Mouse (Mus musculus) neural tube, embryonic 15.5 days (tissue): ENCODE data around the gene Gm20708. TPM values are rescaled to one million over a fixed set of nuclear protein-coding genes. Genes with fewer than 3 reads are reported as not detected.
"Not testable (repeated sequence)": the region's sequence is repeated elsewhere in the genome, so short reads cannot be mapped to it uniquely, and the experiment has no call there.

ENCODE experiments used
- ATAC-seq: fragments of 200-750 bp; cut with Nextera tagmentation; 2 replicates; pipeline ENCODE4 v1.8.0; 2017; ENCODE audit warnings: mild to moderate bottlenecking, moderate TSS enrichment, moderate library complexity; ENCODE audit not compliant: low FRiP score
- H3K27ac ChIP-seq: fragments of 300-500 bp; sonication (generic); replicated peaks from 2 replicates; pipeline ENCODE4 v1.5.1; 2015; ENCODE audit warnings: mild to moderate bottlenecking, inconsistent platforms
- H3K27me3 ChIP-seq: fragments of 300-500 bp; sonication (generic); replicated peaks from 2 replicates; pipeline ENCODE4 v1.6.1; 2015; ENCODE audit warnings: inconsistent platforms
- H3K36me3 ChIP-seq: fragments of 300-500 bp; sonication (generic); 2 replicates; pipeline ENCODE4 v1.6.1; 2015; ENCODE audit warnings: inconsistent platforms
- H3K4me1 ChIP-seq: fragments of 300-500 bp; sonication (generic); 2 replicates; pipeline ENCODE4 v1.6.1; 2015; ENCODE audit warnings: inconsistent platforms
- H3K4me2 ChIP-seq: fragments of 300-500 bp; sonication (generic); 2 replicates; pipeline ENCODE4 v1.6.1; 2015; ENCODE audit warnings: inconsistent platforms, mild to moderate bottlenecking, moderate library complexity
- H3K4me3 ChIP-seq: fragments of 300-500 bp; sonication (generic); replicated peaks from 2 replicates; pipeline ENCODE4 v1.5.1; 2015; ENCODE audit warnings: mild to moderate bottlenecking, inconsistent platforms
- H3K9ac ChIP-seq: fragments of 300-500 bp; sonication (generic); replicated peaks from 2 replicates; pipeline ENCODE4 v1.6.1; 2015; ENCODE audit warnings: mild to moderate bottlenecking, inconsistent platforms
- H3K9me3 ChIP-seq: fragments of 300-500 bp; sonication (generic); replicated peaks from 2 replicates; pipeline ENCODE4 v1.6.1; 2016; ENCODE audit warnings: inconsistent platforms
- WGBS: fragments of 180-500 bp; shearing (Covaris S2); methylation state at CpG from one replicate; pipeline ENCODE4 v1.1.7; 2015; ENCODE audit warnings: mixed read lengths; 5-methylcytosine and 5-hydroxymethylcytosine counted together
- polyA plus RNA-seq: library from polyadenylated mRNA; unstranded; fragments of >200 nt; fragmentation: Nextera tagmentation; extraction: Ambion mirVana; gene quantifications from 2 replicates; pipeline ENCODE4 v1.2.1, GENCODE M21; 2015

Gm20708 gene
- polyA plus RNA-seq, 1 experiment from 2014 or later = 1.7 TPM

DNA sequence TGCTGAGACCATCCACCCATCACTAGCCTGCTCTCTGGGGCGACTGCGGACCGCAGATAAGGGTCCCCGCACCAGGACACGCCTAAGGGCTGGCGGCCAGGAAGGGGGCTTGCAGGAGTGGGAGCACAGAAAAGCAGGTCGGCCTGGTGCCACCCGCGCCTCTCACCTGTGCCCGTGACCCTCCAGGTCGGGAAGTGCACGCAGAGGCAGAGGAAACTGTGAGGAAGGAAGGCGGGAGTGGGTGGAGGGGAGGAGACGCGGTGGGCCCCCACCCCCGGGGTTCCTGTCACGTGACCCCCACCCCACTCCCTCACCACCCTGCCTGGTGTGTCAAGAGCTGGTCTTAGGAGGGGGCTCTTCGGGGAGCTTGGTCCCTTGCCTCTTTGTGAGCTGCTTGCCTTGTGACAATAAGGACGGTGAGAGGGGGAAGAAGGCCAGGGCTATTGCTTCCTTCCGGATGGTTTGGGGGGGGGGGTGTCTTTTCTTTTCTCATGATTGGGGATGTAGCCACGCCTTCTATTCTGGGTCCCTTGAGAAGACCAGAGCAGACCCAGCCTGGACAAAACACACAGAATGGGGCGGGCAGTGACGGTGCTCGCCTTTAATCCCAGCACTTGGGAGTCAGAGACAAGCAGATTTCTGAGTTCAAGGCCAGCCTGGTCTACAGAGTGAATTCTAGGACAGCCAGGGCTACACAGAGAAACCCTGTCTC is 27.3 kb upstream of the Gm20708 start, which contains the start of the genes Tmc8 and Tmc6:
TSS of gene Tmc8 (plus strand) at position 84 of the 712 bp plus-strand sequence.
TSS of gene Tmc6 (minus strand) at position 206 of the 712 bp plus-strand sequence.
- H3K36me3 ChIP-seq = no peaks in the 10 kb centered on the region
- WGBS = 41% methylated on average over 24 of the region's 24 CpGs
- peak within 1 kb of the TSS; percentile 59 for H3K4me2 ChIP-seq
- peak within 1 kb of the TSS; percentile 29 for H3K4me3 ChIP-seq
- peak within 1 kb of the TSS; percentile 42 for H3K27ac ChIP-seq
- H3K27me3 ChIP-seq = peaks cover 33% of the 10 kb centered on the region
- ATAC-seq = no peak
- peak within 1 kb of the TSS; percentile 8; the same call in 1 of the 2 replicates for H3K9ac ChIP-seq
- no peaks in the 10 kb centered on the region for H3K9me3 ChIP-seq
- peaks cover 44% of the 10 kb centered on the region for H3K4me1 ChIP-seq

DNA sequence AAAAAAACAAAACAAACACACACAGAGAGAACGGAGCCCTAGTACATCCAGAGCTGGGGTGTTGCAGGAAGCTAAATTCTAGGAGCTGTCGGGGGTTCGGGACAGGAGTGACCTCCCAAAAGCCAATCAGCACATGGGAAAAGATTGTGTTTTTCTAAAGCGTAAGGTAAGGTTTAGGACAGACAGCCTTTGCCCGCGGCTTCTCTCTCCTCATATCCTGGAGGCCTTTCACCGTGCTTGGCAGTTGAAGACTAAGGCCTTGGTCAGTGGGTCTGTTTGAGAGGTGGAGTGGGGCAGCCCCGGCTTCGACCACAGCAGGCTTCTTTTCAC is 26.8 kb upstream of the Gm20708 start:
- H3K4me2 ChIP-seq = peak overlapping the region; percentile 59

DNA sequence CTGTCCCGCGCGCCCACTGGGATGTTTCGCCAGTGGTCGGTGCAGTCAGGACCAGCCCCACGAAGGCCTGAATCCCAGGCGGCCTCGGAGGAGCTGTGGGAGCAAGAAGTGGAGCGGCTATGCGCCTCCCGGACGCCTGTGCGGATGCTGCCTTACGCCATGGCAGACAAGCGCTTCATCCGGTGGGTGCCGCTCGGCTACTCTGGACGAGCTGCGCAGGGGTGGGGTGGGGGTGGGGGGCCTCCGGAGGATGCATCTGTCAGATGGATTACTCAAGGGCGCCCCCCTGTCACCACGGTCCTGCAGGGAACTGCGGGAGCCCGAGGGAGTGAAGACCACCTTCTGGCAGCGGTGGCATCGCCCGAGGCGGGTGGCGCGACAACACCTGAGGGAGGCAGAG is 26.4 kb upstream of the Gm20708 start:
- Histone ChIP-seq H3K9me3 (no peaks in the 10 kb centered on the region), H3K4me1 (peaks cover 44% of the 10 kb centered on the region), H3K27me3 (peaks cover 33% of the 10 kb centered on the region), H3K4me3 (peak overlapping the region; percentile 29), H3K27ac (no peak overlapping the region), H3K9ac (peak overlapping the region; percentile 8; the same call in 1 of the 2 replicates), H3K4me2 (peak overlapping the region; percentile 59), H3K36me3 (no peaks in the 10 kb centered on the region)
- 7% methylated on average over 28 of the region's 31 CpGs for WGBS
- peak; percentile 46; the same call in 1 of the 2 replicates for ATAC-seq

More for the DNA sequence above, 26.8 kb upstream of the Gm20708 start:
- Histone ChIP-seq H3K4me3 (peak overlapping the region; percentile 29), H3K4me1 (peaks cover 44% of the 10 kb centered on the region), H3K36me3 (no peaks in the 10 kb centered on the region), H3K9me3 (no peaks in the 10 kb centered on the region), H3K27me3 (peaks cover 33% of the 10 kb centered on the region), H3K27ac (no peak overlapping the region), H3K9ac (peak overlapping the region; percentile 8; the same call in 1 of the 2 replicates)
- WGBS = 56% methylated on average over 9 of the region's 9 CpGs
- no peak for ATAC-seq

DNA sequence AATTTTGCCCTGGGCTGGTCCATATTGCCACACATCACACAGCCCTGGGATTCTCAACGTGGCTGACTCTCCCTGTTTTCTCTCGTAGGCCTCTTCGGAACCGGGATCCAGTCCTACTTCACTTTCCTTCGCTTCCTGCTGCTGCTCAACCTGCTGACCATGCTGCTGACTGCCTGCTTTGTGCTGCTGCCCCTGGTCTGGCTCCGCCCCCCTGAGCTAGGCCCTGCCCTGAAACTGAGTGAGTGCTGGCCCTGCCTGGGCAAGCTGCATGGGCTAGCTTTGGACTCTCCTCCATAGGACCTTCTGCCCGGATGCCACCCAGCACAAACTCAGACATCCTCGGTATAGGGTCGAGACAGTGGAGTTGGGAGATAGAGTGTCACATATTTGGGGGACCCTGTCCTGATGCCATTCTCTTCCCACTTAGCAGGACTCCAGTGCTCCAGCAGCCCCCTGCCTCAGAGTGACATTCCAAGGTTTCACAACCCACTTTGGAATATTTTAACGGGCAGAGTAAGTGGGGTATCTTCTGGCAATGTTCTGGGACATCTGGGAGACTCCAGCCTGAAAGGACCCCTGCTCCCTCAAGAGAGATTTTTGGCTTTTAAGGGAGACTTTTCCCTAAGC is 25.7 kb upstream of the Gm20708 start:
- Histone ChIP-seq H3K4me3 (peak overlapping the region; percentile 29; the same call in 1 of the 2 replicates), H3K4me2 (peak overlapping the region; percentile 59), H3K27ac (no peak overlapping the region), H3K9me3 (no peaks in the 10 kb centered on the region), H3K27me3 (peaks cover 33% of the 10 kb centered on the region), H3K36me3 (no peaks in the 10 kb centered on the region), H3K4me1 (peaks cover 40% of the 10 kb centered on the region), H3K9ac (peak overlapping the region; percentile 8; the same call in 1 of the 2 replicates)
- no peak for ATAC-seq
- WGBS = 35% methylated on average over 10 of the region's 10 CpGs

DNA sequence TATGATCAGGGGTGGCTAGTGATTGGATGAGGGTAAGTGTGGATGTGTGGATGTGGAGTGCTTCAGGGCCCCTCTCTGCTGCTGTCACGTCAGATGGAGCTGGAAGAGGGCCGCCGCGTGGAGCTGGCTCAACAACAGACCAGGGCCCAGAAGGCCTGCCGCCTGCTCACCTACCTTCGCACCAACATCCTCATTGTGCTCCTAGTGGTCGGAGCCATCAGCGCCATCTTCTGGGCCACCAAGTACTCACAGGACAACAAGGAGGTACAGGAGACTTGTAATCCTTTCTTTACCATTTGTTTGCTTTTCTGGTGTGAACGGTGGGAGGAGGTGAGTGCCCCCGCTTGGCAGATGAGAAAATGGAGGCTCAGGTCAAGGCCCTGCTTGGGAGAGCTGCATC is 23.2 kb upstream of the Gm20708 start:
- 9% methylated on average over 10 of the region's 10 CpGs for WGBS
- no peak for ATAC-seq
- H3K9ac ChIP-seq = no peak overlapping the region
- no peak overlapping the region for H3K4me2 ChIP-seq
- H3K4me3 ChIP-seq = no peak overlapping the region
- H3K27me3 ChIP-seq = peaks cover 29% of the 10 kb centered on the region
- peaks cover 16% of the 10 kb centered on the region for H3K4me1 ChIP-seq
- no peaks in the 10 kb centered on the region for H3K9me3 ChIP-seq
- H3K27ac ChIP-seq = no peak overlapping the region
- no peaks in the 10 kb centered on the region for H3K36me3 ChIP-seq

DNA sequence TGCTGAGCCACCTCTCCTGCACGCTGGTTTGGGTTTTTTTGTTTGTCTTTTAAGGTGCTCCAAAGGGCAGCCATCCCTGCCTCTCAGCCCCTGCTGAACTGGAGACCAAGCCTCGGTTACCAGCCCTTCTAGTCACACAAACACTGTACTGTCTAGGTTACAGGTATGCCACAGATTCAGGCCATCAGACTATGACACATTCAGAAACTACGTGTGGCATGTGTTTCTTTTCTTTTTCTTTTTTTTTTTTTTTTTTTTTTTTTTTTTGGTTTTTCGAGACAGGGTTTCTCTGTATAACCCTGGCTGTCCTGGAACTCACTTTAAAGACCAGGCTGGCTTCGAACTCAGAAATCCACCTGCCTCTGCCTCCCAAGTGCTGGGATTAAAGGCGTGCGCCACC is 21.0 kb upstream of the Gm20708 start:
- not testable (repeated sequence) for H3K4me3 ChIP-seq, H3K27ac ChIP-seq, H3K36me3 ChIP-seq, H3K4me1 ChIP-seq, H3K9ac ChIP-seq, H3K9me3 ChIP-seq, H3K4me2 ChIP-seq, ATAC-seq
- WGBS = 84% methylated on average over 7 of the region's 7 CpGs
- H3K27me3 ChIP-seq = peaks cover 30% of the 10 kb centered on the region

DNA sequence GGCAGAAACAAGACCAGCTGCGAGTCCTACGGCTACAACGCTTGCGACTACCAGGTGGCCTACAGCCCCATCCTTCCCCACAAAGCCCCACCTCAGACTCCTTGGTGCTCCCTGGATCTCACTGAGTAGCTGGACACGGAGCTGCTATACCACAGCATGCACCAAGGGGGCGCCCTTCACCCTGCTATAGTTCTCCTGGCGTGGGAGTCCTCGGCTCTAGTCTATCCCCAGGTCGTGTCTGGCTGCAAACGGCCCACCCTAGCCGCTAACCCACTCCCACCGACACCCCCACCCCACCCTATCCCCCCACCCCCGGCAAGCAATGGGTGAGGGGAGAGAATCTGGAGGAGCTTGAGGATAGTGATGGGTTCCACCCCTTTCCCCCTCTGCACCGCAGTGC is 19.2 kb upstream of the Gm20708 start:
- Histone ChIP-seq H3K9me3 (no peaks in the 10 kb centered on the region), H3K27me3 (peaks cover 25% of the 10 kb centered on the region), H3K9ac (no peak overlapping the region), H3K4me2 (peak overlapping the region; percentile 38), H3K36me3 (no peaks in the 10 kb centered on the region), H3K4me3 (no peak overlapping the region), H3K4me1 (peaks cover 3% of the 10 kb centered on the region; the same call in 1 of the 2 replicates), H3K27ac (no peak overlapping the region)
- no peak for ATAC-seq
- WGBS = 6% methylated on average over 14 of the region's 14 CpGs

DNA sequence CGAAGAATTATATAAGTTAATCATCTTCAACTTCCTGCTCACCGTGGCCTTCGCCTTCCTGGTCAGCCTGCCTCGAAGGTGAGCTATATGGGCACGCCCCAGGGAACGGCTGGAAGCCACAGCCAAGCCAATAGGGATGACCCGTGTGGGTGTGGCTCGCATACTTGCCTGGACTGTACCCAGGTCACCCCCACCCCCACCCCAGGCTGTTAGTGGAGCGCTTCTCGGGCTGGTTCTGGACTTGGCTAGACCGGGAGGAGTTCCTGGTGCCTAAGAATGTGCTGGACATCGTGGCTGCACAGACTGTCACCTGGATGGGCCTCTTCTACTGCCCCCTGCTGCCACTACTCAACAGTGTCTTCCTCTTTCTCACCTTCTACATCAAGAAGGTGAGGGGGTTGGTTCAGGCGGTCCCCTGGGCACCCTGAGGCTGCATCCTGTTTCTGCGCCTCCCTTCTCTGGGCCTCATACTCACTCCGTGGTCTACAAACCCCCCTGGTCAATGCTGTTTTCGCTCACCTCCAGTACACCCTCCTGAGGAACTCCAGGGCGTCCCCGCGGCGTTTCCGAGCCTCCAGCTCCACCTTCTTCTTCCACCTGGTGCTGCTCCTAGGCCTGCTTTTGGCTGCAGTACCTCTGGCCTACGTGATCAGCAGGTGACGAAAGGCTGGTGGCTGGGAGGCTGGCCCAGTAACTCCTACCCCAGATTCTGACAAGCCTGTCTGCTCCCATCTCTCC is 18.6 kb upstream of the Gm20708 start:
- peaks cover 25% of the 10 kb centered on the region for H3K27me3 ChIP-seq
- H3K27ac ChIP-seq = no peak overlapping the region
- ATAC-seq = no peak
- peaks cover 3% of the 10 kb centered on the region; the same call in 1 of the 2 replicates for H3K4me1 ChIP-seq
- H3K4me3 ChIP-seq = no peak overlapping the region
- 36% methylated on average over 23 of the region's 23 CpGs for WGBS
- H3K36me3 ChIP-seq = no peaks in the 10 kb centered on the region
- no peak overlapping the region for H3K9ac ChIP-seq
- peak overlapping the region; percentile 38 for H3K4me2 ChIP-seq
- H3K9me3 ChIP-seq = no peaks in the 10 kb centered on the region

DNA sequence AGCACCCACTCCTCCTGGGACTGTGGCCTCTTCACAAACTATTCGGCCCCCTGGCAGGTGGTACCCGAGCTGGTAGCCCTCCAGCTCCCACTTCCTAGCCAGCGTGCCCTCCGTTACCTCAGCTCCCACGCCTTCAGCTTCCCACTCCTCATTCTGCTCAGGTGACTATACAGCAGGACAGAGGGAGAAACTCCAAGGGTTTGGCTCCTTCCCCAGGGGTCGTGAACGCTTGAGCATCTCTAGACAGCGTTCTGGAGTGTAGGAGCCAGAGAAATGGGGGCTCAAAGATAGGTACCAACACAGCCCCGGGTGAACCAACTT is 18.1 kb upstream of the Gm20708 start:
- H3K9ac ChIP-seq = no peak overlapping the region
- no peak overlapping the region for H3K27ac ChIP-seq
- H3K36me3 ChIP-seq = no peaks in the 10 kb centered on the region
- peaks cover 25% of the 10 kb centered on the region for H3K27me3 ChIP-seq
- no peak overlapping the region for H3K4me2 ChIP-seq
- no peaks in the 10 kb centered on the region for H3K9me3 ChIP-seq
- ATAC-seq = no peak
- H3K4me3 ChIP-seq = no peak overlapping the region
- H3K4me1 ChIP-seq = peaks cover 3% of the 10 kb centered on the region; the same call in 1 of the 2 replicates
- WGBS = 88% methylated on average over 9 of the region's 9 CpGs

DNA sequence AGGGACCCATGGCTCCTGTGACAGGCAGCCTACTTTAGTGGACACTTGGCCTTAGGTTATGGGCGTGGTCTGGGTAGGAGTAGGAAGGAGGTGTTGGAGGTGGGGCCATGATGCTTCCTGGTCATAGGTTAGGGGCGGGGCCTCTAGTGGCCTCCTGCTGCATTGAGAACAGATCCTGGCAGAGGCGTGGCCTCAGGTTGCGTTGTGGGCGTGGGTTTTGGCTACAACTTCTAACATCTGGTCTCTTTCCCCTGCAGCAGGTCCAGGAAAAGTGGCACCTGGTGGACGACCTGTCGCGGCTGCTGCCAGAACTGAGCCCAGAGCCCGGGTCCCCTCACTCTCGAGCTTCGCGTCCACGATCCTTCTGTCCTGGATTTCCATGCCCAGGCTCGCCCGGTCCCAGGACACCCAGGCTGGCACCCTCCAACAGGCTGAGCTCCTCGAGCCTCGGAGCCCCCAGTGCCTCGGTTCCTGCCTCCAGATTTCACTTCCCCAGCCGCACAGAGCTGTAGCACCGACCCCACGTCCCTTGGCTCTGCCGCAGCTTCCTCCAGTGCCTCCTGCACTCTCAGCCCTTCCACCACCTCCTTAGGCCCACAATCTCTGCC is 17.1 kb upstream of the Gm20708 start:
- no peak; the same call in 1 of the 2 replicates for ATAC-seq
- H3K4me1 ChIP-seq = peaks cover 3% of the 10 kb centered on the region; the same call in 1 of the 2 replicates
- H3K4me2 ChIP-seq = no peak overlapping the region
- H3K27ac ChIP-seq = no peak overlapping the region
- no peak overlapping the region for H3K4me3 ChIP-seq
- peaks cover 25% of the 10 kb centered on the region for H3K27me3 ChIP-seq
- H3K9me3 ChIP-seq = no peaks in the 10 kb centered on the region
- H3K36me3 ChIP-seq = no peaks in the 10 kb centered on the region
- H3K9ac ChIP-seq = no peak overlapping the region
- 7% methylated on average over 22 of the region's 22 CpGs for WGBS

DNA sequence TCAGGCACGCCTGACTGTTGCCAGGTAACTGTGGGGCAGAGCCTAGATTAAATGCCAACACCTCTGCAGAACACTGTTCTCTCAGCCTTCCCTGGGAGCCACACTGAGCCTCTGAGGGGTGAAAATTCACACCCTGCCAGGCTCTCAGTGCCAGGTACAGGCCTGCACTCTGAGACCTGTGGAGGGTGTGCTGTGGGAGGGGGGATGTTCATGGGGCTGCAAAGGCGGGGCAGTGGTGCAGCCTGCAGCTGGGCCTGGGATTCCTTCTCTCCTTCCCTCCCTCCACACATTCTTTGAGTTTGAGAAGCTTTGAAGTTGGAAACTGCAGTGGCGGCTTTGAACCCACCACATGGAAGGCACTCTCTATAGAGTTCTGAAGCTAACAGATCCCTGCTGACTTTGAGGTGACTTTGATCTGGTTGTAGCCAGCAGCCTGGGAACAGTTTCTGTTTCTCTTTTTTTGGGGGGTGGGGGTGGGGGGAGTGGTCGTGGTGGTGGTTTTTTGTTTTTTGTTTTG is 15.4 kb upstream of the Gm20708 start:
- H3K9me3 ChIP-seq = no peaks in the 10 kb centered on the region
- H3K36me3 ChIP-seq = no peaks in the 10 kb centered on the region
- H3K4me2 ChIP-seq = no peak overlapping the region
- H3K4me3 ChIP-seq = no peak overlapping the region
- H3K27ac ChIP-seq = no peak overlapping the region
- 68% methylated on average over 4 of the region's 4 CpGs for WGBS
- no peak overlapping the region for H3K9ac ChIP-seq
- H3K4me1 ChIP-seq = peaks cover 3% of the 10 kb centered on the region; the same call in 1 of the 2 replicates
- peaks cover 25% of the 10 kb centered on the region for H3K27me3 ChIP-seq
- no peak for ATAC-seq
